Mouse (Mus musculus) bone marrow macrophage, adult 2 months (primary cell): ENCODE data around the gene Srl.

ENCODE experiments used
- CTCF ChIP-seq: IDR thresholded peaks from 2 replicates; pipeline ENCODE4 v1.5.1; 2012; ENCODE audit warnings: low read depth, mild to moderate bottlenecking, low read length, moderate library complexity
- POLR2A ChIP-seq: IDR thresholded peaks from 2 replicates; pipeline ENCODE4 v1.6.1; 2012; ENCODE audit warnings: mild to moderate bottlenecking, low read depth, low read length, borderline replicate concordance

DNA sequence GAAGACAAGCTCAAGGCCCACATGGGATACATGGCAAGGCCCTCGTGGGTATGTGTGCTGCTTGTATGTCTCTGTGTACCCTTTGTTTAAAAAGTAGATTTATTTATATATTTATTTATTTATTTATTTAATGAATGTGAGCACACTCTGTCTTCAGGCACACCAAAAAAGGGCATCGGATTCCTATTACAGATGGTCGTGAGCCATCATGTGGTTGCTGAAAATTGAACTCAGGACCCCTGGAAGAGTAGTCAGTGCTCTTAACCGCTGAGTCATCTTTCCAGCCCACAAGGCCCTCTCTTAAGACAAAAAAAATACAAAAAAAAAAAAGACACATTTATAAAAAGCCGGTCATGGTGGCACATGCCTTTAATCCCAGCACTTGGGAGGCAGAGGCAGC lies 6.0 kb upstream of the Srl start:
- TF ChIP-seq POLR2A (no peak), CTCF (no peak)
